13 mouse cellular contexts compared by ENCODE assay signal in genomic region chr1:124517543-124518171, GRCm38 (mm10).
A peak's percentile ranks its signal among the peaks of the same experiment; 100 is the strongest.
DNase-seq lines count a peak whose midpoint lies in the region; ATAC-seq and TF ChIP-seq lines count a peak whose summit lies in the region.
"Had no signal": no experiment of that assay in that cellular context is flagged by ENCODE, and none has a peak within 500 bp of the region (broad histone marks: within the 10 kb centered on the region; RNA-seq: fewer than 3 reads in every experiment).

No protein-coding gene starts in this region.

- TF ChIP-seq POLR2A in brain, embryonic 14.5 days (IDR thresholded peaks at IDR 0.05; ENCODE audit: borderline replicate concordance, extremely low read depth, insufficient read depth, insufficient read length, poor library complexity, severe bottlenecking) = no peak
- TF ChIP-seq POLR2A in cortical plate, adult 2 months (IDR thresholded peaks at IDR 0.05; ENCODE audit: extremely low read depth, insufficient read depth, low read length) = no peak

- TF ChIP-seq CTCF in brain, embryonic 14.5 days (IDR thresholded peaks at IDR 0.05; ENCODE audit: borderline replicate concordance, extremely low read depth, insufficient read depth, insufficient read length) = no peak
- 0 out of 2 replicates have a peak, but pooled peaks have one; percentile 12 for TF ChIP-seq CTCF in cortical plate, adult 2 months (IDR thresholded peaks at IDR 0.05; ENCODE audit: extremely low read depth, insufficient read depth, low read length)

- no peak overlapping the region for H3K9ac ChIP-seq in midbrain, embryonic 15.5 days
- H3K9ac ChIP-seq: kidney, embryonic 15.5 days; liver, postnatal 0 days had no signal

- peak overlapping the region; percentile 54; the same call in 1 of the 2 replicates for H3K27ac ChIP-seq in cortical plate, adult 2 months (ENCODE audit: insufficient read depth, low read length)
- H3K27ac ChIP-seq in midbrain, embryonic 15.5 days = no peak overlapping the region
- H3K27ac ChIP-seq: kidney, embryonic 15.5 days had no signal

- peak; percentile 79; the same call in 1 of the 2 replicates for ATAC-seq in midbrain, embryonic 15.5 days (replicated peaks)
- ATAC-seq in megakaryocyte-erythroid progenitor cell, adult 5-6 weeks (replicated peaks; ENCODE audit: low FRiP score, low TSS enrichment, poor library complexity, severe bottlenecking) = no peak
- ATAC-seq: liver, postnatal 0 days had no signal

- no peaks in the 10 kb centered on the region for H3K27me3 ChIP-seq in midbrain, embryonic 15.5 days (replicated peaks)
- H3K27me3 ChIP-seq: kidney, embryonic 15.5 days had no signal

- H3K4me1 ChIP-seq in cortical plate, adult 2 months (ENCODE audit: control insufficient read depth, insufficient read depth, low read length) = no peaks in the 10 kb centered on the region
- H3K4me1 ChIP-seq in midbrain, embryonic 15.5 days = no peaks in the 10 kb centered on the region
- H3K4me1 ChIP-seq: kidney, embryonic 15.5 days had no signal

- no peaks in the 10 kb centered on the region for H3K36me3 ChIP-seq in midbrain, embryonic 15.5 days (replicated peaks)
- H3K36me3 ChIP-seq: G1E; kidney, embryonic 15.5 days had no signal

- H3K4me2 ChIP-seq in midbrain, embryonic 15.5 days = no peak overlapping the region
- H3K4me2 ChIP-seq: heart, embryonic 11.5 days; kidney, embryonic 15.5 days had no signal

- no peaks in the 10 kb centered on the region for H3K9me3 ChIP-seq in midbrain, embryonic 15.5 days
- H3K9me3 ChIP-seq: kidney, embryonic 15.5 days had no signal

- peak; percentile 6 for DNase-seq in kidney, adult 9 months
- no peak for DNase-seq in kidney, adult 8-10 months
- DNase-seq in brain, embryonic 14.5 days (ENCODE audit: low read depth) = peak; percentile 78
- DNase-seq in testis, postnatal 10 days (ENCODE audit: low spot score) = no peak
- DNase-seq in thymus, postnatal 14 days = no peak
- DNase-seq: liver, postnatal 0 days; thymus, adult 2 months had no signal

- H3K4me3 ChIP-seq in cortical plate, adult 2 months (ENCODE audit: insufficient read depth, low read length) = no peak overlapping the region
- no peak overlapping the region for H3K4me3 ChIP-seq in midbrain, embryonic 15.5 days
- H3K4me3 ChIP-seq: kidney, embryonic 15.5 days had no signal

- WGBS in midbrain, embryonic 15.5 days = 77% methylated on average over 3 of the region's 3 CpGs

Comparison
In these comparisons a context has a peak if more than half of its experiments do, and no peak if none do; other contexts are left out.
1. DNase-seq: peak in kidney, adult 9 months (single experiment) and brain, embryonic 14.5 days (single experiment); none in kidney, adult 8-10 months (0 of 2), testis, postnatal 10 days (single experiment) and thymus, postnatal 14 days (single experiment).